Mouse (Mus musculus) neural tube, embryonic 10.5 days (tissue): ENCODE data around the gene Cdk2ap2.

Source experiments
- DNase-seq: peaks from one replicate; pipeline ENCODE4 v3.0.0-alpha.2; 2017; ENCODE audit warnings: low spot score; ENCODE audit errors: extremely low spot score

Gene Cdk2ap2

DNA sequence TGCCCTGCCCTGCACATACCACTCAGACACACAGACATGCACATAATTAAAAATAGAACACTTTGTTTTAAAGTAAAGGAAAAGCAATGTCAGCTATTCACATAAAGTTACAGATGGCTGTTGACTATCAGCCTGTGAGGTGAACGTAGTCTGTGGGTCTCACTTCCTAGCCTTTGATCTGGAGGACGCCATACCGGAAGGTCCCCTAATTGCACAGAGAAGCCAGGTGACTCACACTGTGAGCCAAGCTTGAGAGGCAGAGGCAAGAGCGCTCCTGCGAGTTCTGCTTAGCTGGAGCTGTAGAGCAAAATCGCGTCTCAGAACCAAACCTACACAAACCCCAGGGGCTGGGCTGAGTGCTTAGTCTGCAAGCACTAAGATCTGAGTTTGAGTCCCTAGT lies 3.2 kb upstream of the Cdk2ap2 start:
- no peak for DNase-seq

DNA sequence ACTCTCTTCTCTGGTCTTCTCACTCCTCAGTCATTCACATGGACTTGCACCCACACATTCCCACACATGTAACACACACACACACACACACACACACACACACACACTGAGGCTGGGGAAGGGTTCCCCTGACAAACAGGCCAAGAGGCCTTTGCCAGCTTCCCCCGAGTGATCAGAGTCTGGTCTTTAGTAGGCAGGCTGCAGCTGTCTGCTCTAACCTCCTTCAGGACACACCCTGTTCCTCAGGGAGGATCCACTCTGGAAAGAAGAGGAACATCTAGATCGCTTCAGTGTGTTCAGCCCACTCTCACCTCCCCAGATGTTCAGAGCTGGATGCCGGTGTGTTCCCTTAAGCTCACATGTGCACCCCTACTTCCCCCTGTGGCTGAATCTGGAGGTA lies 2.6 kb upstream of the Cdk2ap2 start:
- no peak for DNase-seq

DNA sequence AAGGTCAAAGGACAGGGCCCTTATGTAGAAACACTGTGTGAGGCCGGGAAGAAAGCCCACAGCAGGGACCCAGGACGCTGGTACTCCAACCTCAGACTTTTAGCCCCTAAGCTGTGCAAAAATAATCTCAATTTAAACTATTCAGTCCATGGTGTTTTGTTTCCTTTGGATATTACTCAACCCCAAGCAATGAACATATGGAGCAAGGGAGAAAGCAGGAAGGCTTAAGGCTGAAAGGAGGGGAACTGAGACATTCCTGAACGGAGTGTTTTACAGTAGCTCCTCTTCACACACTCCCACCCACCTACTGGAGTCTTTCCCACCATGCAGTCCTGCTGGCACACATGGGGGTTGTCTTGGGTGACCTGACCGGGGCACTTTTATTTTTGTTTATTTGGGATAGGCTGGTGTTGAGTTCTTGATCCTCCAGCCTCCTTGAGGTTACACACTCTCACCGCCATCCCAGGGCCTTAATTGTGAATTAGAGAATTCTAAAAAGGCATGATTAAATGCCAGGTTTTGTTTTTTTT lies 2.1 kb upstream of the Cdk2ap2 start:
- no peak for DNase-seq

DNA sequence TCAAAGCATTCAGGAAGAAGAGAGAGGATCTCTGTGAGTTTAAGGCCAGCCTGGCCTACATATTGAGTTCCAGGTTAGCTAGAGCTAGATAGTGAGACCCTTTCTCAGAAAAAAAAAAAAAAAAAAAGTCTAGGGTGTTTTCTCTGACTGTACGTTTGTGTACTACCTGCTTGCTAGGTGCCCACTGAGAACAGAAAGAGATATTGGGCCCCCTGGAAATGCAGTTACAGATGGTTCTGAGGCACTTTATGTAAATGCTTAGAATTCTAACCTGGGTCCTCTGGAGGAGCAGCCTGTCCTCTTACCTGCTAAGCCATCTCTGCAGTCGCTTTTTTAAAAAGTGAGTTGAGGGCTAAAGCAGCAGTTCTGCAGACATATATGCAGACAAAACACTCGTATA lies 1.2 kb upstream of the Cdk2ap2 start:
- no peak for DNase-seq

DNA sequence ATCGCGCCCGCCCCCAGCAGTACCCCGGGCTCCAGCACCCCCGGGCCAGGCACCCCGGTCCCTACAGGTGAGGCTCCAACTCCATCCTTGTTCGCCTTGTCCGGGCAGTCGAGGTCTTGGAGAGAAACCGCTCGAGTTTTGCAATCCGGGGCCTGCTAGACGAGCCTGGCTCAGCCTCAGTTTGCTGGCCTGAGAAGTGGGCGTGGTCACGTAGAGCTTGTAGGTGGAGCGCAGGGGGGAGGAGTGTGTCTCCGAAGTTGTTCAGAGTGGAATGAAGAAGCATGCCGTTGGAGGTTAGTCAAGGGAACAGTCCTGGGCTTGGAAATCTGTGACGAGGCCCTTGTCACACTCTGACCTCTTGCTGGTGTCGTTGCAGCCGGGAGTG lies 451 bp downstream of the Cdk2ap2 start:
- no peak for DNase-seq

DNA sequence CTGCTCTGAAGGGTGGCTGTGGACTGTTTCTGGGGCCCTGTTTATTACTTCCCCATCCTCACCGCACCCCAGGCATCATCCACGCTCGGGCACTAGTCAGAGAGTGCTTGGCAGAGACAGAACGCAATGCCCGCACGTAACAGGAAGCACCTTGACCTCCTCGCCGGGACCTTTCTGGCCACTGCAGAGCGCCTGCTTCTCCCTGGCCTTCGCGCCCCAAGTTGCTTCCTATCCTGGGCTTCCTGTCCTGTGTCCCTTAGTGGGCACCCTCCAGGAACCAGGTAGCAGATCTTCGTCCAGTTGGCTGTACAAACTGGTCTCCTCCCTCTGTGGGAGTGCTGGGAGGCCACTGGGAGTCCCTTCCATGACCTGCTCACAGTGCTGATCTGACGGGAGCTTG lies 1.4 kb downstream of the Cdk2ap2 start:
- DNase-seq = no peak

GRCm38 (mm10) chr19:4099056-4099455 lies 2.1 kb downstream of the Cdk2ap2 start:
- DNase-seq = peak; percentile 89

GRCm38 (mm10) chr19:4099837-4100717 lies 3.1 kb downstream of the Cdk2ap2 start, which contains the start of gene Pitpnm1:
Gene Pitpnm1 (plus strand): TSS chr19:4099998.
- peak; percentile 63 for DNase-seq

DNA sequence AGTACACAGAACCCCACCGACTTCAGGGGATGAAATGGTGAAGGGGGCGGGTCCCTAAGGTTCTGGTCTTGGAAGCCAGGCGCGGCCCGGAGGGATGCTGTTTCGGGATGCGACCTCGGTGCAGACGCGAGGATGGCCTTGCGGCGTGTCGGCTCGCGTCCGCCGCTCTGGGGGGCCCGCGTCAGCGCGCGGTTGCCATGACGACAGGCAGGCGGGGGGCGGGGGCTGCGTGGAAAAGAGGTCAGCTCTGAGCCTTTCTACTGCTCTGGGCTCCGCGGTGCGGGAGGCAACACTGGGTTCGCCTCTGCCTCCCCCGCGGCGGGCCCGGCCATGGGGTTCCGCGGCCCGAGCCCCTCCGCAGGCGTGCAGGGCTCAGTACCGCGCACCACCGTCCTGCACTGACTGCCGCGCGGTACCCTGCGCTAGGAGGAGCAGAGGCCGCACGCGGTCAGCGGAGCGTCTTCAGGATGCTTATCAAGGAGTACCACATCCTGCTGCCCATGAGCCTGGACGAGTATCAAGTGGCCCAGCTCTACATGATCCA lies 3.8 kb downstream of the Cdk2ap2 start:
- DNase-seq = peak; percentile 66

GRCm38 (mm10) chr19:4101466-4101865 lies 4.5 kb downstream of the Cdk2ap2 start:
- no peak for DNase-seq

GRCm38 (mm10) chr19:4102049-4102448 lies 5.1 kb downstream of the Cdk2ap2 start:
- no peak for DNase-seq

GRCm38 (mm10) chr19:4102626-4103025 lies 5.6 kb downstream of the Cdk2ap2 start:
- no peak for DNase-seq

GRCm38 (mm10) chr19:4103294-4103693 lies 6.3 kb downstream of the Cdk2ap2 start:
- DNase-seq = no peak

DNA sequence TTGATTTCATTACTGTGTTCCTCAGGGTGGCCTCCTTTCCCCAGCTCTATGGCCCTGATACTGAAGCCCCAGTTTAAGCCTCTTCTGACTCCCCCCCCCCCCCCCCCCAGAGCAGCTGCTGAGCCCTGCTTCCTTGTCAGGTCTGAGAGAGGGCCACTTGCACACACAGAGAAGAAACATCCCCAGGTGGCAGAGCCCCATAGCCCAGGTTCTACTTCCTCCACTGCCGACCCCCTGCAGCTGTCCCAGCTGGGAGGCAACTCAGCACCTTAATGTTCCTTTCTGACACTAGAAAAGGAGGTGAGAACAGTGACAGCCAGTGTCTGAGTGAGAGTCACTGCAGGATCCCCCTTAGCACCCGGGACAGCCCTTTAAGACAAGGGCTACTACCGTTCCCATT lies 6.8 kb downstream of the Cdk2ap2 start:
- DNase-seq = no peak

GRCm38 (mm10) chr19:4104675-4105194 lies 7.8 kb downstream of the Cdk2ap2 start:
- no peak for DNase-seq

- DNase-seq = no peak
Measured at GRCm38 (mm10) chr19:4106654-4107053, 9.7 kb downstream of the Cdk2ap2 start.

DNA sequence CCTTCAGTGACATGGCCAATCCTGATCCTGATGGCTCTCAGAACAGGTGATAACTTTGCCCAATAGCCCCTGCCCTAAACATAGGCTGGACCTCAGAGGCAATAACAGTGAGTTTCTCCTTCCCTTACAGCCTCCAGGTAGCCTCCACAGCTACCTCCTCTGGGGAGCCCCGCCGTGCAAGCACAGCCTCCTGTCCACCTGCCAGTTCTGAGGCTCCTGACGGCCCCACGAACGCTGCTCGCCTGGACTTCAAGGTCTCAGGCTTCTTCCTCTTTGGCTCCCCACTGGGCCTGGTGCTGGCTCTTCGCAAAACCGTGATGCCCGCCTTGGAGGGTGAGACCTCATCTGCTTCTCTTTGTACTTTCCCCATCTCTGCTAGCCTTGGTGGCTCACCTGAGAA lies 11.6 kb downstream of the Cdk2ap2 start:
- no peak for DNase-seq

DNA sequence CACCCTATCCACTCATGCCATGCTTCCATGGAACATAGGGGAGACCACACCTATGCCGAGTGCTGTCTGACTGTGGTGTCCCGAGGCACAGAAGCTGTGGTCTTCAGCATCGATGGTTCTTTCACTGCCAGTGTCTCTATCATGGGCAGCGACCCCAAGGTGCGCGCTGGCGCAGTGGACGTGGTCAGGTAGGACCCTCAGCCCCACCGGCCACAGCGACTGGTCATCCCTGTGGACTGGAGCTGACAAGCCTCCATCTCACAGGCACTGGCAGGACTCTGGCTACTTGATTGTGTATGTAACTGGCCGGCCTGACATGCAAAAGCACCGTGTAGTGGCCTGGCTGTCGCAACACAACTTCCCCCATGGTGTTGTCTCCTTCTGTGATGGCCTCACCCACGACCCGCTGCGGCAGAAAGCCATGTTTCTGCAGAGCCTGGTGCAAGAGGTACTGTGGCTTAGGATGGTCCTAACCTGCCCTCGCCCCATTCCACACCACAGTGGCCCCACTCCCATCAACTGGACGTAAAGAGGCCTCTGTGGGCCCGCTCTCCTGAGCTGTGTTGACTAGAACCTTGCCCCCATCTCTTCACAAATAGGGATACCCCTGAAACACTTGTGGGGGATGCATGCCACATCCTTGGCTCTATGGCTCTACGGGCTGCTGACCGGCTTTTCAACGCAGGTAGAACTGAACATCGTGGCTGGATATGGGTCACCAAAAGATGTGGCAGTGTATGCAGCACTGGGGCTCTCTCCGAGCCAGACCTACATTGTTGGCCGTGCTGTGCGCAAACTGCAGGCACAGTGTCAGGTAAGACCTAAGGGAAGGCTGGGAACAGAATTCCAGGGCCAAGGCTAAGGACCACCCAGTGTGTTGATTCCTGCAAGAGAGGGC lies 15.3 kb downstream of the Cdk2ap2 start:
- DNase-seq = no peak

- no peak for DNase-seq
Measured at GRCm38 (mm10) chr19:4113186-4113805, 16.3 kb downstream of the Cdk2ap2 start.

DNA sequence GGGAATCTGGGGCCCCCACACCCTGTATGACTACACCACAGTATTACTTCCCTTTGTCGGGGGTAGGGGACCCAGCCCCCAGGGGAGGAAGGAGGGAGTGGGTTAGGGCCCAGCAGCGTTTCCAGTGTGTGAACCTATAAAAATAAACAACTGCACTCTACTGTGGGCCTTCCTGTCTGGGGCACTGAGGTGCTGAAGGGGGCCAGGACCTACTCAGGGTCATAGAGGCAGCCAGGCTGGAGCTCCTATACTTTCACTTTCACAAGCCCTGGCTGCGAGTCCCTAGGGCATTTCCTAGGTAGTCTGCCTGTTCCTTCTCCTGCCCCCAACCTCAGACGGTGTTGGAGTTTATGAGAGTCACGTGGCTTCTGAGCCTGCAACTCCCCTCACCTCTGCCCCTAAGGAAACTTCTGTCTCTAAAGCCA lies 16.8 kb downstream of the Cdk2ap2 start:
- DNase-seq = no peak

DNA sequence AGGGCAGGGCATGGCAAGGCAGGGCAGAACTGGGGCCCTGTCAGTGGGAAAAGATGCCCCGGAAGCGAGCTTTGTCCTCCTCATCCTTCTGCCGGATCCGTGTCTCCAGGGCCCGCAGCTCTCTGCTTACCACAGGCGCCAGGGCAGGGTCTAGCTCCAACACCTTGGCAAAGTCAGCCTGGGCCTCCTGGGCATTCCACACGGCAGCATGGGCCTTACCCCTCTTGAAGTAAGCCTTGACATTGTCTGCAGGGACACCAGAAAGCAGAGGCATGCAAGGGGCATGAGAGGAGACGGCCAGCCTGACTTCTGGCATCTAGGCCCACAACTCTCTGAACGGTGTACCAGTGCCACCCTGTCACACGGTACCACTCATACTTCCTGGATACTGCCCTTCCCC lies 17.6 kb downstream of the Cdk2ap2 start:
- no peak for DNase-seq
